Mouse (Mus musculus): ENCODE results near the gene 4921504E06Rik. TPM values are rescaled to one million over a fixed set of nuclear protein-coding genes. Genes with fewer than 3 reads are reported as not detected.

4921504E06Rik gene
- polyA plus RNA-seq, 1 experiment: 12.3 TPM

- Histone ChIP-seq H3K36me3 (ENCODE audit: control insufficient read depth, insufficient read depth, low read length) (no peaks in the 10 kb centered on the region), H3K27me3 (ENCODE audit: control insufficient read depth, insufficient read depth, low read length) (no peaks in the 10 kb centered on the region)
These were observed 131.5 kb downstream of the 4921504E06Rik start for GRCm38 (mm10) chr2:19422226-19422625.

GRCm38 (mm10) chr2:19419686-19420345 is 133.9 kb downstream of the 4921504E06Rik start:
- Histone ChIP-seq H3K36me3 (ENCODE audit: control insufficient read depth, insufficient read depth, low read length) (no peaks in the 10 kb centered on the region), H3K27me3 (ENCODE audit: control insufficient read depth, insufficient read depth, low read length) (no peaks in the 10 kb centered on the region), H3K4me1 (ENCODE audit: control insufficient read depth, insufficient read depth, low read length) (no peaks in the 10 kb centered on the region), H3K27ac (ENCODE audit: control insufficient read depth, insufficient read depth, low read depth, low read length) (no peak overlapping the region), H3K4me3 (ENCODE audit: control insufficient read depth, low read depth, low read length) (no peak overlapping the region)
- TF ChIP-seq POLR2A (IDR thresholded peaks at IDR 0.05; ENCODE audit: control insufficient read depth, low read depth, low read length): no peak
- TF ChIP-seq CTCF (IDR thresholded peaks at IDR 0.05; ENCODE audit: control insufficient read depth, insufficient read depth, insufficient replicate concordance, low read depth, low read length): no peak

More at GRCm38 (mm10) chr2:19422226-19422625, 131.5 kb downstream of the 4921504E06Rik start:
- no peak for TF ChIP-seq CTCF (IDR thresholded peaks at IDR 0.05; ENCODE audit: control insufficient read depth, insufficient read depth, insufficient replicate concordance, low read depth, low read length)
- TF ChIP-seq POLR2A (IDR thresholded peaks at IDR 0.05; ENCODE audit: control insufficient read depth, low read depth, low read length): no peak
- Histone ChIP-seq H3K27ac (ENCODE audit: control insufficient read depth, insufficient read depth, low read depth, low read length) (no peak overlapping the region), H3K4me1 (ENCODE audit: control insufficient read depth, insufficient read depth, low read length) (no peaks in the 10 kb centered on the region), H3K4me3 (ENCODE audit: control insufficient read depth, low read depth, low read length) (no peak overlapping the region)

GRCm38 (mm10) chr2:19416066-19416465 is 137.6 kb downstream of the 4921504E06Rik start:
- TF ChIP-seq POLR2A (IDR thresholded peaks at IDR 0.05; ENCODE audit: control insufficient read depth, low read depth, low read length) (no peak), CTCF (IDR thresholded peaks at IDR 0.05; ENCODE audit: control insufficient read depth, insufficient read depth, insufficient replicate concordance, low read depth, low read length) (no peak)
- Histone ChIP-seq H3K4me3 (ENCODE audit: control insufficient read depth, low read depth, low read length) (no peak overlapping the region), H3K27ac (ENCODE audit: control insufficient read depth, insufficient read depth, low read depth, low read length) (no peak overlapping the region), H3K36me3 (ENCODE audit: control insufficient read depth, insufficient read depth, low read length) (no peaks in the 10 kb centered on the region), H3K4me1 (ENCODE audit: control insufficient read depth, insufficient read depth, low read length) (no peaks in the 10 kb centered on the region), H3K27me3 (ENCODE audit: control insufficient read depth, insufficient read depth, low read length) (no peaks in the 10 kb centered on the region)

- no peak overlapping the region for H3K27ac ChIP-seq (ENCODE audit: control insufficient read depth, insufficient read depth, low read depth, low read length)
These were observed 138.6 kb downstream of the 4921504E06Rik start for GRCm38 (mm10) chr2:19415063-19415521.

GRCm38 (mm10) chr2:19414222-19414965 is 139.3 kb downstream of the 4921504E06Rik start:
- no peak overlapping the region for H3K4me3 ChIP-seq (ENCODE audit: control insufficient read depth, low read depth, low read length)
- no peaks in the 10 kb centered on the region for H3K27me3 ChIP-seq (ENCODE audit: control insufficient read depth, insufficient read depth, low read length)
- no peaks in the 10 kb centered on the region for H3K4me1 ChIP-seq (ENCODE audit: control insufficient read depth, insufficient read depth, low read length)
- TF ChIP-seq POLR2A (IDR thresholded peaks at IDR 0.05; ENCODE audit: control insufficient read depth, low read depth, low read length) (no peak), CTCF (IDR thresholded peaks at IDR 0.05; ENCODE audit: control insufficient read depth, insufficient read depth, insufficient replicate concordance, low read depth, low read length) (peak; percentile 85)
- no peaks in the 10 kb centered on the region for H3K36me3 ChIP-seq (ENCODE audit: control insufficient read depth, insufficient read depth, low read length)
- H3K27ac ChIP-seq (ENCODE audit: control insufficient read depth, insufficient read depth, low read depth, low read length): no peak overlapping the region

More at GRCm38 (mm10) chr2:19415063-19415521, 138.6 kb downstream of the 4921504E06Rik start:
- no peaks in the 10 kb centered on the region for H3K4me1 ChIP-seq (ENCODE audit: control insufficient read depth, insufficient read depth, low read length)
- H3K27me3 ChIP-seq (ENCODE audit: control insufficient read depth, insufficient read depth, low read length): no peaks in the 10 kb centered on the region
- H3K36me3 ChIP-seq (ENCODE audit: control insufficient read depth, insufficient read depth, low read length): no peaks in the 10 kb centered on the region
- TF ChIP-seq POLR2A (IDR thresholded peaks at IDR 0.05; ENCODE audit: control insufficient read depth, low read depth, low read length): no peak
- TF ChIP-seq CTCF (IDR thresholded peaks at IDR 0.05; ENCODE audit: control insufficient read depth, insufficient read depth, insufficient replicate concordance, low read depth, low read length): peak; percentile 17; the same call in 1 of the 2 replicates
- no peak overlapping the region for H3K4me3 ChIP-seq (ENCODE audit: control insufficient read depth, low read depth, low read length)

Other genes with a start within 250 kb of the 4921504E06Rik start
- gene Msrb2, start 182.5 kb downstream of the 4921504E06Rik start, polyA plus RNA-seq (2012; rRNA removed): 7.0 and 8.4 TPM in 2 replicates
- gene Ptf1a, start 108.3 kb downstream of the 4921504E06Rik start, polyA plus RNA-seq (2012; rRNA removed): 0.06 TPM in 1 of 2 replicates, not detected in the other
- gene Otud1, start 103.8 kb upstream of the 4921504E06Rik start, polyA plus RNA-seq (2012; rRNA removed): 12.8 and 14.6 TPM in 2 replicates